Mouse (Mus musculus) embryonic facial prominence, embryonic 13.5 days (tissue): ENCODE measurements around the gene Rpgrip1. TPM values are rescaled to one million over a fixed set of nuclear protein-coding genes. Genes with fewer than 3 reads are reported as not detected.

ENCODE experiments used
- ATAC-seq: fragments of 200-750 bp; cut with Nextera tagmentation; 2 replicates; pipeline ENCODE4 v1.8.0; 2017; ENCODE audit warnings: low read depth; ENCODE audit not compliant: insufficient number of reproducible peaks, insufficient read depth, low FRiP score, low TSS enrichment
- H3K27ac ChIP-seq: fragments of 300-500 bp; sonication (generic); 2 replicates; pipeline ENCODE4 v1.5.1; 2015; ENCODE audit warnings: moderate library complexity, mild to moderate bottlenecking, inconsistent platforms
- H3K27me3 ChIP-seq: fragments of 300-500 bp; sonication (generic); 2 replicates; pipeline ENCODE4 v1.6.1; 2015; ENCODE audit warnings: mild to moderate bottlenecking, inconsistent platforms
- H3K36me3 ChIP-seq: fragments of 300-500 bp; sonication (generic); 2 replicates; pipeline ENCODE4 v1.6.1; 2015; ENCODE audit warnings: mild to moderate bottlenecking, inconsistent platforms
- H3K4me1 ChIP-seq: fragments of 300-500 bp; sonication (generic); 2 replicates; pipeline ENCODE4 v1.6.1; 2015; ENCODE audit warnings: inconsistent platforms
- H3K4me2 ChIP-seq: fragments of 300-500 bp; sonication (generic); 2 replicates; pipeline ENCODE4 v1.6.1; 2015; ENCODE audit warnings: moderate library complexity, mild to moderate bottlenecking, inconsistent platforms
- H3K4me3 ChIP-seq: fragments of 300-500 bp; sonication (generic); 2 replicates; pipeline ENCODE4 v1.5.1; 2015; ENCODE audit warnings: mild to moderate bottlenecking, inconsistent platforms
- H3K9ac ChIP-seq: fragments of 300-500 bp; sonication (generic); 2 replicates; pipeline ENCODE4 v1.6.1; 2015; ENCODE audit warnings: mild to moderate bottlenecking, inconsistent platforms
- H3K9me3 ChIP-seq: fragments of 300-500 bp; sonication (generic); 2 replicates; pipeline ENCODE4 v1.6.1; 2016; ENCODE audit warnings: inconsistent platforms
- WGBS: fragments of 180-500 bp; shearing (Covaris S2); methylation state at CpG from one replicate; pipeline ENCODE4 v1.1.7; 2015; ENCODE audit warnings: mixed read lengths; 5-methylcytosine and 5-hydroxymethylcytosine counted together
- polyA plus RNA-seq: library from polyadenylated mRNA; unstranded; fragments of >200 nt; fragmentation: Nextera tagmentation; extraction: Ambion mirVana; gene quantifications from 2 replicates; pipeline ENCODE4 v1.2.1, GENCODE M21; 2015

The Rpgrip1 gene
- polyA plus RNA-seq, 1 experiment from 2014 or later, result 81.6 TPM

DNA sequence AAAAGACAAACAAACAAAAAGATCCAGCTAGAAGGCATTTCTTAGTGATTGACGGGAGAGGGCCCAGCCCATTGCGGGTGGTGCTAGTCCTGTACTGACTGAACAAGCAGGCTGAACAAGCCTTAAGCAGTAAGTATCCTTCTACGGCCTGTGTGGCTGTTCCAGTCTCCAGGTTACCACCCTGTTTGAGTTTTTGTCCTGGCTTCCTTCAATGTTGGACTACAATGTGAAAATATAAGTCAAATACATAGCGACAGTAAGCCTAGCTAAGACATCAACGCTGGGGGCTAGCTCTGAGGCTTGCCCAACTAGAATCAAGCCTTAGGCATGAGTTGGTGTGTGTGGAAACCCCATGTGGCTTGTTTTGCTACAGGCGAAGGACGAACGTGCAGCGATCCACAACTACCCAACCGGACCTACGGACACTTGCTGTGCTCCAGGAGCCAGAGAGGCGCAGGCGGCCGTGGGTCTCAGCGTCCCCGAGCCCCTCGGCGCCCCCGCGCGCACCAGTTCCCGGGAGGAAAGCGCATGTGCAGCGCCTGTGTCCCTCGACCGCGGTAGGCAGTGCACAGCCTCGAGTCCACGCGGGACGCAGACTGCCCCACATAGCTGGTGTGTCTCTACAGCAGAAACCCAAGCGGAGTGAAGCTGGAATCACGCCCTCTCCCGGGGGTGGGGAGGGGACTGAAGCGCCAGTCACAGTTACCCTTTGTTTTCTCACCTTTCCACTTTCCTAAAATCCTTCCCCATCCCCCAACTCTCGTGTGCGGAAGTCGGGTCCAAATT lies 8.5 kb downstream of the Rpgrip1 start:
- no peaks in the 10 kb centered on the region for H3K36me3 ChIP-seq
- H3K4me3 ChIP-seq, result peak overlapping the region; percentile 60
- H3K27ac ChIP-seq, result peak overlapping the region; percentile 86
- peak; percentile 82 for ATAC-seq
- H3K9ac ChIP-seq, result peak overlapping the region; percentile 78
- H3K4me2 ChIP-seq, result peak overlapping the region; percentile 97
- no peaks in the 10 kb centered on the region for H3K9me3 ChIP-seq
- under 1% methylated on average over 38 of the region's 38 CpGs for WGBS
- peaks cover 15% of the 10 kb centered on the region for H3K4me1 ChIP-seq
- H3K27me3 ChIP-seq, result no peaks in the 10 kb centered on the region

- Histone ChIP-seq H3K4me2 (peak overlapping the region; percentile 97), H3K36me3 (no peaks in the 10 kb centered on the region), H3K9ac (no peak overlapping the region), H3K27me3 (no peaks in the 10 kb centered on the region), H3K4me1 (peaks cover 15% of the 10 kb centered on the region), H3K9me3 (no peaks in the 10 kb centered on the region), H3K27ac (no peak overlapping the region), H3K4me3 (peak overlapping the region; percentile 60; the same call in 1 of the 2 replicates)
- WGBS, result 48% methylated on average over 7 of the region's 7 CpGs
- ATAC-seq, result no peak
Measured at GRCm38 (mm10) chr14:52120169-52120568, 9.7 kb downstream of the Rpgrip1 start.

- ATAC-seq, result no peak
Measured at GRCm38 (mm10) chr14:52123918-52124317, 13.4 kb downstream of the Rpgrip1 start.

DNA sequence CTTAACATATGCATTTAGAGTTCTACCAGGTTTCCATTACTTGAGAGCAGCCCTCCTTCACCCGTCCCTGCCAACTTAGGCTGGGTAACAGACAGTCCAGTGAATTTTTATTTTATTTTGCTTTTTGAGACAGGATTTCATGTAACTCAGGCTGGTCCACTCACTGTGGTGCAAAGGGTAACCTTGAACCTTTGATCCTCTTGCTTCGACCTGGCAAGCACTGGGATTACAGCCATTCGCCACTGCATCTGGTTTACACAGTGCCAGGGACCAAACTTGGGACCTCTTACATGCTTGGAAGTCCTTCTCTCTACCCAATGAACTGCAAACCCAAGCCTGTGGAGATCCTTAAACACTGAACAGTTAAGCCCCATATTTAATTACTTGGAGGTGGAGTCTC lies 14.1 kb downstream of the Rpgrip1 start:
- H3K9me3 ChIP-seq, result no peaks in the 10 kb centered on the region
- 90% methylated on average over 3 of the region's 3 CpGs for WGBS
- H3K27me3 ChIP-seq, result no peaks in the 10 kb centered on the region
- no peak overlapping the region for H3K4me3 ChIP-seq
- no peaks in the 10 kb centered on the region for H3K36me3 ChIP-seq
- H3K27ac ChIP-seq, result no peak overlapping the region
- peaks cover 7% of the 10 kb centered on the region; the same call in 1 of the 2 replicates for H3K4me1 ChIP-seq
- no peak overlapping the region for H3K4me2 ChIP-seq
- no peak for ATAC-seq
- no peak overlapping the region for H3K9ac ChIP-seq

More at GRCm38 (mm10) chr14:52123918-52124317, 13.4 kb downstream of the Rpgrip1 start:
- H3K4me2 ChIP-seq, result no peak overlapping the region
- H3K36me3 ChIP-seq, result no peaks in the 10 kb centered on the region
- no peak overlapping the region for H3K4me3 ChIP-seq
- 20% methylated on average over 4 of the region's 4 CpGs for WGBS
- H3K27ac ChIP-seq, result no peak overlapping the region
- H3K27me3 ChIP-seq, result no peaks in the 10 kb centered on the region
- H3K9me3 ChIP-seq, result no peaks in the 10 kb centered on the region
- H3K9ac ChIP-seq, result no peak overlapping the region
- peaks cover 10% of the 10 kb centered on the region for H3K4me1 ChIP-seq

GRCm38 (mm10) chr14:52133584-52133983 lies 23.1 kb downstream of the Rpgrip1 start:
- H3K4me3 ChIP-seq, result no peak overlapping the region
- no peak overlapping the region for H3K4me2 ChIP-seq
- H3K9ac ChIP-seq, result no peak overlapping the region
- no peaks in the 10 kb centered on the region for H3K4me1 ChIP-seq
- no peaks in the 10 kb centered on the region for H3K36me3 ChIP-seq
- H3K9me3 ChIP-seq, result no peaks in the 10 kb centered on the region
- no peak overlapping the region for H3K27ac ChIP-seq
- H3K27me3 ChIP-seq, result no peaks in the 10 kb centered on the region
- ATAC-seq, result no peak
- WGBS, result 76% methylated on average over 5 of the region's 5 CpGs

DNA sequence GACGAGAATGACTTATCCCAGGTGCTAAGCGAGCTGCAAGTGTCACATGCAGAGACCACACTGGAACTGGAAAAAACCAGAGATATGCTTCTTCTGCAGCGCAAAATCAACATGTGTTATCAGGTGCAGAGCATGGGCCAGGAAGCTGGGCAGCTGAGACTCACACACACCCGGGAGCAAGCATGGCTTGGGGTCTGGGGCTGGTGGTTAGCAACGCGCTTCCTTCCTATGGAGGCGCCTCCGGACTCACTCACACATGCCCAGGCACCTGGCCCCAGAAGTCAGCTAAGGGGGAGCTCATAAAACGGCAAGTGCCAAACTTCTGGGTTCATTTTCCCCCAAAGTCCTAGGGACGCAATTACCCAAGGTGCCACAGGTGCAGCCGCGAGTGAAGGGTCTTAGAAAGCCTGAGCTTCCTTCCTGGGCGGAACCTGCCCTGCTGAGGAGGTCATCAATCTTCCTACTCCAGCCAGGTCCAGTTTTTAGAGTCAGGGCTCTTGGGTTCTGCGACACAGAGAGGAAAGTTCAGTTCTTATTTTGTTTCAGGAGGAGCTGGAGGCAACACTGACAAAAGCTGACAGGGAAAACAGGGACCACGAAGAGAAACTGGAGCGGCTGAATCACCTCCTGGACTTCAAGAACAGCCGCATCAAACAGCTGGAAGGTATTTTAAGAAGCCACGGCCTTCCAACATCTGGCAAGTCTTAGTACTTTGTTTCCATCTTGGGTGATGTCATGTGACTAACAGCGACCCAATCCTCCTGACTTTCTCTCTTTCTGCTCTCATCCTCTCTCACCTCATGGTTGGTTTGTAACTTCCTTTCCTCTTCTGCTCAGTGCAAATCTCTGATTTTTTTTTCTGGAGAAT lies 30.3 kb downstream of the Rpgrip1 start:
- ATAC-seq, result no peak
- Histone ChIP-seq H3K9me3 (no peaks in the 10 kb centered on the region), H3K4me1 (peaks cover 10% of the 10 kb centered on the region), H3K27me3 (no peaks in the 10 kb centered on the region), H3K9ac (no peak overlapping the region), H3K27ac (no peak overlapping the region), H3K4me3 (no peak overlapping the region), H3K36me3 (no peaks in the 10 kb centered on the region), H3K4me2 (peak overlapping the region; percentile 32)
- WGBS, result 51% methylated on average over 19 of the region's 19 CpGs

DNA sequence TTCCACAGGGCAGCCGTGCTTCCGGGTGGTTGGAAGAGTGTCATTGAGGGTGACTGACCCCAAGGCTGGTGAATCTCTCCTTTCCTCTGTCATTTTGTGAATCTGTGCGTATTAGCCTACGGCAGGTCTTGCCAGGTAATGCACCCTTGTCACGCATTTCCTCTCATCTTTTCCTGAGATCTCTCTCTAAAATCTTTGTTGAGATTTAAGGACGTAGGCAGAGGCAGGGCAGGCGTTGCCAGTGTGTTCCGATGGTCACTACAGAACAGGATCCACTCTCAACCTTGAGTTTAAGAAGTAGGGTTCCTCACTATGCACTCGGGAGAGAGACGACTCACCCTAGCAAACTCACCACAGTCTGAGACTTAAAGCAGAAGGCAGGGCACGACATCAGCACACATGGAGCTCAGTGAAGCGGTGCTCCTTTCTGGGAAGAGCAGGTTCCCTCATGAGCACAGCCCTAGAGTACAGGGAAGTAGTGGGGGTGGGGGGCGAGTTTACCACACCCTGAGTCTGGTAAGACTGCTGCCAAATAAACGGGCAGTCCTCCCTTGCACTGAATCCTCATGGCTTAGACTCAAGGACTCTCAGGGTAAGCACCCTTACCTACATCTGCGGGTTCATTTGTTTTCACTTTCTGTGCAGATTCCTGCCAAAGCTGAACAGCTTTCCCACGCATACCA lies 31.1 kb downstream of the Rpgrip1 start:
- ATAC-seq, result no peak
- no peaks in the 10 kb centered on the region for H3K27me3 ChIP-seq
- H3K9me3 ChIP-seq, result no peaks in the 10 kb centered on the region
- H3K4me2 ChIP-seq, result peak overlapping the region; percentile 32; the same call in 1 of the 2 replicates
- WGBS, result 68% methylated on average over 16 of the region's 16 CpGs
- H3K36me3 ChIP-seq, result no peaks in the 10 kb centered on the region
- no peak overlapping the region for H3K4me3 ChIP-seq
- peaks cover 10% of the 10 kb centered on the region for H3K4me1 ChIP-seq
- no peak overlapping the region for H3K27ac ChIP-seq
- no peak overlapping the region for H3K9ac ChIP-seq

GRCm38 (mm10) chr14:52144165-52144564 lies 33.7 kb downstream of the Rpgrip1 start:
- no peaks in the 10 kb centered on the region for H3K36me3 ChIP-seq
- H3K9ac ChIP-seq, result no peak overlapping the region
- no peak overlapping the region for H3K27ac ChIP-seq
- 64% methylated on average over 4 of the region's 4 CpGs for WGBS
- H3K4me2 ChIP-seq, result no peak overlapping the region
- H3K4me3 ChIP-seq, result no peak overlapping the region
- no peaks in the 10 kb centered on the region for H3K27me3 ChIP-seq
- ATAC-seq, result no peak
- peaks cover 10% of the 10 kb centered on the region for H3K4me1 ChIP-seq
- no peaks in the 10 kb centered on the region for H3K9me3 ChIP-seq

GRCm38 (mm10) chr14:52146540-52146939 lies 36.0 kb downstream of the Rpgrip1 start:
- Histone ChIP-seq H3K4me3 (no peak overlapping the region), H3K36me3 (no peaks in the 10 kb centered on the region), H3K4me1 (peaks cover 3% of the 10 kb centered on the region), H3K9ac (no peak overlapping the region), H3K27me3 (no peaks in the 10 kb centered on the region), H3K27ac (no peak overlapping the region), H3K9me3 (no peaks in the 10 kb centered on the region), H3K4me2 (no peak overlapping the region)
- WGBS, result 60% methylated on average over 4 of the region's 4 CpGs
- ATAC-seq, result no peak

DNA sequence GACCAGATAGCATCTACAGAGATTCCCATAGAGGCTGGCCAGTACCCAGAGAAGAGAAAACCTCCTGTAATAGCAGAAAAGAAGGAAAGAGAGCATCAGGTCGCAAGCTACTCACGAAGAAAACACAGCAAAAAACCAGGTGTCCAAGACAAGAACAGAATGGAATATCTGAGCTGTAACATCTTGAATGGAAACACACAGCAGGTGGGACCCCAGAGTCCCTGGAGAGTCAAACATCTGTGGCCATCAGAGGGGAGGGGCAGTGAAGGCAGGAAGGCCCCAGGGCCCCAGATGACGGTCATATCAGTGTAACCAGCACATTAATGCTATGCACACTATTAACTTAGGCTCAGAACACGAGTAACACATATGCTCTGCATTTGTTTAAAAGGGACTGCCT lies 39.4 kb downstream of the Rpgrip1 start:
- 49% methylated on average over 4 of the region's 4 CpGs for WGBS

GRCm38 (mm10) chr14:52152179-52152578 lies 41.7 kb downstream of the Rpgrip1 start:
- H3K9me3 ChIP-seq, result no peaks in the 10 kb centered on the region
- no peak overlapping the region for H3K4me2 ChIP-seq
- H3K9ac ChIP-seq, result no peak overlapping the region
- 42% methylated on average over 7 of the region's 7 CpGs for WGBS
- H3K36me3 ChIP-seq, result no peaks in the 10 kb centered on the region
- H3K27ac ChIP-seq, result no peak overlapping the region
- H3K4me3 ChIP-seq, result no peak overlapping the region
- H3K27me3 ChIP-seq, result no peaks in the 10 kb centered on the region
- no peak for ATAC-seq
- H3K4me1 ChIP-seq, result no peaks in the 10 kb centered on the region

More for the DNA sequence above, 39.4 kb downstream of the Rpgrip1 start:
- Histone ChIP-seq H3K36me3 (no peaks in the 10 kb centered on the region), H3K9ac (no peak overlapping the region), H3K4me2 (no peak overlapping the region), H3K9me3 (no peaks in the 10 kb centered on the region), H3K27ac (no peak overlapping the region), H3K27me3 (no peaks in the 10 kb centered on the region), H3K4me3 (no peak overlapping the region), H3K4me1 (no peaks in the 10 kb centered on the region)
- no peak for ATAC-seq
